Mouse (Mus musculus) MEL (cell line): ENCODE results near the gene Col18a1.

ENCODE experiments used
- CHD1 ChIP-seq: IDR thresholded peaks from 2 replicates; pipeline ENCODE4 v1.6.1; 2012; ENCODE audit warnings: low read depth, mild to moderate bottlenecking, inconsistent platforms, low read length, improper control_type of control experiment
- CTCF ChIP-seq, 3 experiments: IDR thresholded peaks in 2 of 3; conservative IDR thresholded peaks in 1 of 3; 2 replicates each; pipeline ENCODE4 v1.5.1; 2011 to 2012; ENCODE audit warnings: low read length in 3 of 3, low read depth in 2 of 3, mild to moderate bottlenecking in 2 of 3, improper control_type of control experiment in 1 of 3, inconsistent platforms in 1 of 3, mixed read lengths in 1 of 3, moderate library complexity in 1 of 3; ENCODE audit not compliant: control insufficient read depth in 1 of 3, insufficient read depth in 1 of 3, poor library complexity in 1 of 3, severe bottlenecking in 1 of 3
- EP300 ChIP-seq, 2 experiments: IDR thresholded peaks; 2 replicates each; pipeline ENCODE4 v1.6.1; 2011; ENCODE audit warnings: improper control_type of control experiment in 2 of 2, low read length in 2 of 2, low read depth in 1 of 2, mild to moderate bottlenecking in 1 of 2
- GATA1 ChIP-seq: IDR thresholded peaks from 2 replicates; pipeline ENCODE4 v1.6.1; 2011; ENCODE audit warnings: low read depth, low read length, improper control_type of control experiment
- MAFK ChIP-seq: IDR thresholded peaks from 2 replicates; pipeline ENCODE4 v1.6.1; 2011; ENCODE audit warnings: low read depth, mild to moderate bottlenecking, low read length, improper control_type of control experiment, borderline replicate concordance
- MXI1 ChIP-seq: IDR thresholded peaks from 2 replicates; pipeline ENCODE4 v1.6.1; 2011; ENCODE audit warnings: mild to moderate bottlenecking, low read depth, low read length, improper control_type of control experiment
- POLR2A ChIP-seq, 2 experiments: IDR thresholded peaks; 2 replicates each; pipeline ENCODE4 v1.6.1; 2011 to 2012; ENCODE audit warnings: low read length in 2 of 2, mild to moderate bottlenecking in 2 of 2, control low read depth in 1 of 2, improper control_type of control experiment in 1 of 2, low read depth in 1 of 2, moderate library complexity in 1 of 2; ENCODE audit not compliant: control insufficient read depth in 1 of 2, insufficient read depth in 1 of 2, poor library complexity in 1 of 2
- RCOR1 ChIP-seq: IDR thresholded peaks from 2 replicates; pipeline ENCODE4 v1.6.1; 2012; ENCODE audit warnings: low read depth, mild to moderate bottlenecking, inconsistent platforms, low read length, improper control_type of control experiment
- TAL1 ChIP-seq: IDR thresholded peaks from 2 replicates; pipeline ENCODE4 v1.6.1; 2012; ENCODE audit warnings: mild to moderate bottlenecking, inconsistent platforms, low read length, moderate library complexity, mixed read lengths
- ZC3H11A ChIP-seq: IDR thresholded peaks from 2 replicates; pipeline ENCODE4 v1.6.1; 2012; ENCODE audit warnings: low read depth, mild to moderate bottlenecking, inconsistent platforms, low read length, improper control_type of control experiment

- peak; percentile 69 to 90; a peak in 3 of 4 replicates for TF ChIP-seq POLR2A (IDR thresholded peaks at IDR 0.05; ENCODE audit: control insufficient read depth in 1 of 2, insufficient read depth in 1 of 2, low read depth in 1 of 2, low read length in 2 of 2, poor library complexity in 1 of 2)
- no peak for TF ChIP-seq ZC3H11A
- no peak for TF ChIP-seq EP300 (IDR thresholded peaks at IDR 0.05; ENCODE audit: low read depth in 1 of 2, low read length in 2 of 2)
- no peak for TF ChIP-seq GATA1
- no peak for TF ChIP-seq MAFK
- no peak for TF ChIP-seq TAL1
- no peak for TF ChIP-seq RCOR1
- TF ChIP-seq CTCF (IDR thresholded peaks at IDR 0.05 in 2 of 3, conservative IDR thresholded peaks at IDR 0.05 in 1 of 3; ENCODE audit: control insufficient read depth in 1 of 3, insufficient read depth in 1 of 3, low read depth in 2 of 3, low read length in 3 of 3, poor library complexity in 1 of 3, severe bottlenecking in 1 of 3) = peak in 1 of 3 experiments; percentile 18; a peak in 1 of 6 replicates
- peak; percentile 42; the same call in 1 of the 2 replicates for TF ChIP-seq MXI1
- TF ChIP-seq CHD1 = no peak
These were observed 133.6 kb downstream of the Col18a1 start for GRCm38 (mm10) chr10:77032591-77033322.
